Mouse (Mus musculus) ES-Bruce4 (cell line): ENCODE measurements around the gene Vipr2.

ENCODE experiments used
- CTCF ChIP-seq: IDR thresholded peaks from one replicate; pipeline ENCODE4 v1.8.1; 2011; ENCODE audit warnings: low read depth, low read length
- EP300 ChIP-seq: IDR thresholded peaks from 2 replicates; pipeline ENCODE4 v1.6.1; 2011; ENCODE audit warnings: low read depth, low read length; ENCODE audit not compliant: insufficient read depth
- POLR2A ChIP-seq: IDR thresholded peaks from one replicate; pipeline ENCODE4 v1.8.1; 2011; ENCODE audit warnings: low read length; ENCODE audit not compliant: insufficient read depth

DNA sequence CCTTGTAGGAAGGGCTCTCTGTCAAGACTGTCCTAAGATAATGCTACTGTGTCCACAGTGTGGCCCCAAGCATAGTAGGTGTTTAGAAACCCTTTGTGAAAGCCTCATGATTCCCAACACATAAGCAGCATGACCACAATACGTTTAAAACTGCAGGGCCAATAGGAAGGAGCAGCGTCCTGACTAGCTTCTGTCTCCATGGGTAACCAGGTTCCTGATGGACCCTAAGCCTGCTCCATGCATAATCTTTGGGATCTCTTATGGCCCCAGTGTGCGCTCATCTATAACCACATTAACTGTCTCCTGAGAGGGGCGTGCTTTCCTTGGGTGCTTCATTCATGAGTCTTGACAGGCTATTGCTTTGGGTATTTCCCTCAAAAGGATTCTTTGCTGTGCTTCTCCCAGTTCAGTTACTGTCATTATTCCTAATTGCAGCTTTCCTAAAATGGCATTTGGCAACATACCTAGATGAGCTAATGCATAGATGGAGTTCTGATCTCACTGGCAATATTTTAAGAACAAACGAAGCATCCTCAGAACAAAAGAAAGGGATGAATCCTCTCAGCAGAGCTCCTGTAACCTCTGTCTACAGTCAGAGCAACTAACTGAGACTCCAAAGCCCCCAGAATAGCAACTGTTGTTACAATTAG, 9.6 kb downstream of the Vipr2 start:
- TF ChIP-seq CTCF (no peak), POLR2A (no peak), EP300 (no peak)
